Mouse (Mus musculus) stomach, postnatal 0 days (tissue): ENCODE results near the gene Hist1h1c.
"Not testable (repeated sequence)": the region's sequence is repeated elsewhere in the genome, so short reads cannot be mapped to it uniquely, and the experiment has no call there.

Experiments used
- CTCF ChIP-seq: IDR thresholded peaks from 2 replicates; pipeline ENCODE4 v1.5.1; 2016; ENCODE audit warnings: antibody characterized with exemption, low read depth, mild to moderate bottlenecking, moderate library complexity
- EP300 ChIP-seq: optimal IDR thresholded peaks from 2 replicates; pipeline ENCODE3; 2016; ENCODE audit warnings: antibody characterized with exemption

DNA sequence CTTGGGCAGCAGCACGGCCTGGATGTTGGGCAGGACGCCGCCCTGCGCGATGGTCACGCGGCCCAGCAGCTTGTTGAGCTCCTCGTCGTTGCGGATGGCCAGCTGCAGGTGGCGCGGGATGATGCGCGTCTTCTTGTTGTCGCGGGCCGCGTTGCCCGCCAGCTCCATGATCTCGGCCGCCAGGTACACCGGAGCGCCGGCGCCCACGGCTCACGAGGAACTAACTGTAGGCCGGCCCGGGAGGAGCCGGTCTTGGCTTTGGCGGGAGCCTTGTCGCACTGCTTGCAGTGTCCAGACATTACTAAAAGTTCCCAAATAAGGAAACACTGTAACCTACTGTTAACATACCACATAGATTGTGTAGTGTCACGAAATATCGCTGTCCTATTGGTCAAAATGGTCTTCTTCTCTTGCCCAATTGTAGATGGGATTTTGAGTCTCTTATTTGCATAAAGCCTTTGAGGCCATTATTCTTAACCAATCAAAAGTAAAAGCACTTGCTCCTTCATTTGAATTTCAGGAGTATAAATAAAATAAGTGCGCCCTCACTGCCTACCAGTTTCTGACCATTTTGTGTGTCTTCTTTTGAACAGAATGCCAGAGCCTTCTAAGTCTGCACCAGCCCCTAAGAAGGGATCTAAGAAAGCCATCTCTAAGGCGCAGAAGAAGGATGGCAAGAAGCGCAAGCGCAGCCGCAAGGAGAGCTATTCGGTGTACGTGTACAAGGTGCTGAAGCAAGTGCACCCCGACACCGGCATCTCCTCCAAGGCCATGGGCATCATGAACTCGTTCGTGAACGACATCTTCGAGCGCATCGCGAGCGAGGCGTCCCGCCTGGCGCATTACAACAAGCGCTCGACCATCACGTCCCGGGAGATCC is 7.8 kb downstream of the Hist1h1c start, which contains the start of gene Hist1h2bb:
- TF ChIP-seq CTCF: not testable (repeated sequence)
- peak; percentile 43 for TF ChIP-seq EP300
